Mouse (Mus musculus) cerebellum, adult 9-10 months (tissue): ENCODE data around the gene Akr1c12.
A peak's percentile ranks its signal among the peaks of the same experiment; 100 is the strongest.
"Not testable (repeated sequence)": the region's sequence is repeated elsewhere in the genome, so short reads cannot be mapped to it uniquely, and the experiment has no call there.

Source experiments
- DNase-seq: peaks from one replicate; pipeline ENCODE4 v3.0.0; 2022

Akr1c12 gene

DNA sequence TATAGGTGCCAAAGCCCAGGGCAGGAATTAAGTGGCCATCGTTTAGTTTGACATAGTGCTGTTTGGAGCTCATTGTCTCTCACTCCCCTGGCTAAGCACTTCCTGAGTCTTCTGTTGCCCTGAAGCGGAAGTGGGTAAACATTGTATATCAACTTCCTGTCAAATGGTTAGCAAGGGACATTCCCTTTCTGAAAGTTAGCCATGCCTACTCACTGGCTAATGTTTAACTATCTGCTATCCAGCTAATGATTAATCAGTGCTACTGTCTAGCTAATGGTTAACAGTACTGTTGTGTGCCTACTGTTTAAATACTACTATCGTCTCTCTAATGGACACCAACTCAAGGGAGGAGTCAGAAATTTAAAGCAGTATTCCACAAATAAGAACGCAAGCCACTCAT, at the start of gene Akr1c12:
Akr1c12 (minus strand) TSS at position 150 of the 400 bp plus-strand sequence.
- DNase-seq: no peak

DNA sequence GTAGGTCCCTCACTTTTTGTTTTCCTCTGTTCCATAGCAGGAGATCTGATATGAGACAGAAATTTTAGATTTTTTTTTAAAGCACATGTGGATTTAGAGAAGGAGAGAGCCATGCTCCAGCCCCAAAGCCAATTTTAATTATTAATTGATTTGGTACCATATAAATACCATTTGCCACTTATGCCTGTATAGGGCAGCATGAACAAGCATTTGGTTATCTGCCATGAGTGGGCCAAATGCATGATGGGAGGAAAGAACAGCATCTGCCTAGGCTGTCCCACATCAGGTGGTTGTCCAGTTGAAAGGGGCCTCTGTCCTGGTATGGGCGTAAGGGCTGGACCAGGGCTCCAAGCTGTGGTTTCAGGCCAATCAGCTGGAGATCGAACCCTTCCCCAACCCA, 39.5 kb upstream of the Akr1c12 start:
- DNase-seq: no peak

DNA sequence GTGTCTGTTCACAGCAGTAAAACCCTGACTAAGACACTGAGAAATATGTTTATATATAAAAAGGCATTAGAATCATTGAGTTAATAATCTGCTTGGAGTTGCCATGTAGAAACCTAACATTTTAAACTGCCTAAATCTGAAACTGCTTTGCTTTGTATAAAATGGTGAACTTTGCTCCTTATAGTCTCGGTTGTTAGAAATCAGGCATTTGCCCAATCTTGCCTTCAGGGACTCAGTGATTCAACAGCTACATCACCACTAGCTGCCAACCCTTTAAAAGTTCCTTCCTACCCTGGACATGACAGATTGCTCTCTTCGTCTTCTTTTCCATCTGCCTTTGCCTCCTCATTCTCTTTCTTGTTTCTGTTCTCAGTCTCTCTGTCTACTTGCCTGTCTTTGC, 34.7 kb upstream of the Akr1c12 start:
- DNase-seq: no peak

DNA sequence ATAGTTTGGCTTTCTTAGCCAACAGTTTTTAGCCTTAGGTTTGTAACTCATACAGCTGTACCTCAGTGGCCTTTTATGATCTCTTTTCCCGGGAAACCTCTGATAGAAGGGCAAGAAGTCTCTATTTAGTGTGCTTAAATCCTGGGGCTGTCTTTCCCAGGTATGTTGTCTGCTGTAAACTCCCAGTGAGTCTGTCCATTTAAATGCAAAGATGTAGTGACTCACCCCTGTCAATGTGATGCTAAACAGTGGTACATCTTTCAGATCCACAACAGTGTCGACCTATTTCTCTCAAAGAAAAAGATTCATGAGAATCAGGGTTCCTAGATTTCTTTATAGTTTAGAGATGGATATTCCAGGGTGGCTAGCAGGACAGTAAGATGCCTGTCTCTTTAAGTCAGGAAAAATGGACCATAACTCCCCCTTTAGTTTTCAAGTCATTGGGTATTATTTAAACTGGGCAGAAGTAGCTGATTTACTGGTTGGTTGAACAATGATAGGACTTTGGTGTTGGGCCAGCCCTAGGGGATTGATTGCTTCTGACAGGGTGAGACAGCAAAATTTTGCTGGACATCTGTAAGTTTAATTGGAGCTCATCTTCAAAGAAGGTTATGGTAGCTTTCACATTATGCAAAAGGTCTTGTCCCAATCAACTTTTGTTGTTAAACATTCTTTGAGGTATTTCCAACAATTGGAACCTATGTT, 25.8 kb upstream of the Akr1c12 start:
- DNase-seq: no peak

- no peak for DNase-seq
These were observed 17.8 kb upstream of the Akr1c12 start for GRCm38 (mm10) chr13:4296991-4297390.

DNA sequence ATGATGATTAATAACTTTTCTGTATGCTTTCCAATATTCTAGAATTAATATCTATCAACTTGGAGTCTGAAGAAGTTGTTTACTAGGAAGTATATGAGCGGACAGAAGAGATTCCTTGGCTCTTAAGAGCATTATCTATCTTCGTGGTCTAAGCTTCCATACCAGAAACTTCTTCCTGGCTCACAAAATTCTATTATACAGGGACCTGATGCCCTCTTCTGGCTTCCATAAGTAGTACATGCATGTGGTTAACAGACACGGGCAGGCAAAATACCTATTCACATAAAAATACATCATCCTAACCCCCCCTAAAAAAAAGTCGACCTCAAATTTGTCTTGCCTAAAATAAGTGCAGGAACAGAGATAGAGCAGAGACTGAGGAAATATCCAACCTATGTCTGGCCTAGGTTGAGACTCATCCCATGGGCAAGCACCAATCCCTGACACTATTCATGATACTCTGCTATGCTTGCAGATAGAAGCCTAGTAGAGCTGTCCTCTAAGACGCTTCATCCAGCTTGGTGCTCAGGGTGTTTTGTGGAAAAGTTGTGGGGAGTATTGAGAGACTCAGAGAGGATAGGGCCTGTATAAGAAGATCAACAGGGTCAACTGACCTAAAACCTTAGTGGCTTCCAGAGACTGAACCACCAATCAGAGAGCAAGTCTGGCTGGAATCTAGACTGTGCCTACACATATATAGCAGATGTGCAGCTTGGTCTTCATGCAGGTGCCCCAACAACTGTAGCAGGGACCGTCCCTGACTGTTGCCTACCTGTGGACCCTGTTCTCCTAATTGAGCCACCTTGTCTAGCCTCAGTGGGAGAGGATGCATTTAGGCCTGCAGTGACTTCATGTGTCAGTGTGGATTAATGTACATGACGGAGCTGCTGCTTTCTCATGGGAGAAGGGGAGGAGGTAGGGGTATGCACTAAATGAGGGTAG, 2.5 kb upstream of the Akr1c12 start:
- peak; percentile 6 for DNase-seq

DNA sequence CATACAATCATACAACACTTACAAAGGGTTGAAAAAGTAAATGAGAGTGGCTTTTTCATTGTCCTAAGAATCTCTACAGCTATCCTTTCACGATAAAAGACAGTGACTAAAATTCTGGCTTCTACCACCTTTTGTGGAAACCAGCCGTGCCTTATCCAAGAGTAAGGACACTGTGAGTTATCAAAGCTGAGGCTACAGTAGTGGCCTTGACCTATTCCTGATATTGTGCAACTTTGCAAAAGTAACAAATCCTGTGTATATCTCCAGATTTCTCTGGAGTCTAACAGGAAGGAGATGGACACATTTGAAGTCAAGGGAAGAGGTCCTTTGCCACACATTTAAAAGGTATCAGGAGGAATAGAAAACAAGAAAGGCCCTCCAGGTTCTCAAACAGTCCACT, 1.7 kb downstream of the Akr1c12 start:
- no peak for DNase-seq

DNA sequence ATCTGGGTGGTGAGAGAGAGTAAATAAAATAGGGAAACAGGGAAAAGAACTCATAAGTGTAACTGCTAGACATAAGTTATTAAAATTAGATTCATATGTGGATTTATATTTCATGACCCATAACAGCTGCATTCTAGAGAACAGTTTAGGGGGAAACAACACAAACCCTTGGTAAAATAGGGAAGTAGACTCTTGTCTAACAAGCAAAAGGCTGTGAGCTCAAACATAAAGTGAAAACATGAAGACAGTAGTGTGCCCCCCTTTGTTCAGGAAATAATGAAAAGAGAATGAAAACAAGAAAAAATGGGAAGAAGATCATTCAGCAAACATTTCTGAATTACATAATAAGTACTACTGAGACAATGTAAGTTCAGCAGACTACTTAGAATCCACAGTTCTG, 8.4 kb downstream of the Akr1c12 start:
- DNase-seq: no peak

- not testable (repeated sequence) for DNase-seq
These were observed 13.8 kb downstream of the Akr1c12 start for GRCm38 (mm10) chr13:4265455-4265854.

DNA sequence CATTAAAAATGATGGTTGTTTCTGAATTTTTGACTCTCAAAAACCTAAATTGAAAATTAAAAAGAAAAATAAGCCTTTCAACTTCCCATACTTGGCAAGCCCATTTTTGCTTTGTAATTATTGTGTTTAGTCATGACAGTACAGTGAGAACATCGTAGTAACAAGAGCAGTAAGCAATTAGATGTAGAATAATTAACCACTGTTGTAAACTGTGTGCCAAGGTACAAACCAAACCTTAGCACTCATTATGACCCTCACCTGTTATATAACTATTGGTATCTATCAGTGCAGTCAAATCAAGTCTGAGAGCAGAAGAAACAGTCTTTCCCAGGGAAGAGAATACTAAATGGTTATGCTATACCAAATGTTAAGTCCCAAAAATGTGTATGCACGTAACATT, 14.2 kb downstream of the Akr1c12 start:
- no peak for DNase-seq

GRCm38 (mm10) chr13:4264612-4265011, 14.6 kb downstream of the Akr1c12 start:
- no peak for DNase-seq

DNA sequence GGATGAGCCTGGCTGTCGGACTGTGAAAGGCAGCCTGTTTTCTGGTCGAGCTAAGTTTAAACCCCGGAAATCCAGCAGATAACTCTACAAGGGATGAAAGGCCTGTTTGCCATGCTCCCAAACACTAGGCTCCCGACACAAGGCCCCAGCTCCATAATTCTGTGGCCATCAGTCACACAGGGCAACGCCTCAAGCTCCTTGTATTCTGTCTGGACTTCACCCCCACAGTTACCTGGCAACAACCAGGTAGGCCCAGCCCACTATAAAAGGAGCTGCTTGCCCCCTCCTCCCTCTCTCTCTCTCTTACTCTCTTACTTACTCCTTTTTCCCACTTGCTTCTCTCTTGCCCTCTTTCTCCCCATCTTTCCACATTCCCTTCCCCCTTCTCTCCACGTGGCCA, 21.9 kb downstream of the Akr1c12 start:
- DNase-seq: no peak

GRCm38 (mm10) chr13:4256894-4257293, 22.3 kb downstream of the Akr1c12 start:
- not testable (repeated sequence) for DNase-seq

DNA sequence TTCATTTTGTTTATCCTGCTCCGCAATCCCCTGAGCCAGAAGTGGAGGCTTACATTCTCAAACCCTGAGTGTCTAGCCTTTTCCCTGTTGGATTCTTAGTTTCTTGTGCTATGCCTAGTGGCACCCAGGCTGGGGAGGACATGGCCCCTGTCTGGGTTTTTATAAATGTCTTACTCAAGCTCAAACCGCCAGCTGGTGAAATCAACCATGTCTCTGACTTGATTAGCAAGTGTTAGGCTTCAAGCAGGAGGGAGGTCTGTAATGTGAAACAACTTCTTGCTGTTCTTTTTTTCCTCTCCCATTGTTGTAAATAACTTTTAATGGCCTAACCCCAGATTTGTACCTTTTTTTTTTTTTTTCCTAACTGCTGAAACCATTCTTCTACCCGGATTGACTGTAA, 29.9 kb downstream of the Akr1c12 start:
- DNase-seq: no peak

DNA sequence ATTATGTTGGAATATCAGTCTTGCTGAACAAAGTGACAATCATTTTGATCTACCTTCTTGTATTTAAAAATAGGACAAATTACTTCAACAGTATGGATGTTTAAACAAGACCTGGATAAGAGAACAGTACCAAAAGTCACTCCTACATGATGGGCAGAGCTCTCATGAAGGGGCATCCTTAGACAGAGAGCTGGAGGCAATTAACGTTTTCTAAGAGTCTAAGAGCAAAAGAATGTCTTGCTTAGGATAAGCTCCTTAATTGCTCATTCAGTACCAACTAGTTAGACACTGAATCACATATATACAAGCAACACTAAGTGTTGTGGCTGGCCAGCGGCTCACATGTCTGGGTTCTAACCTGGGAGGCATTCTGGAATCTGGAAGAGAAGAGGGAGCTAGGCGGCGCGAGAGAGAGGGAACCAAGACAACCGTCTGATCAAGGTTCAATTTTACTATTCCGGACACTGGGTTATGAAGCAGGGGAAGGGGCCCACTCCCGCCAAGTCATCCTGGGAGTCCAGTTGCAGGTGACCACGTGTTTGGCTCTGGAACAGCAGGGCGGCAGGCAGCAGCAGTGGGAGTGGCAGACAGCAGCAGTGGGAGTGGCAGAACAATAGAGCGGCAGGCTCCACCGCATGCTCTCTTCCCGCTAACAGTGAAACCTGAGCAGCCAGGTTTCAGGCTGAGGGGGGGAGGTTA, 34.2 kb downstream of the Akr1c12 start:
- no peak for DNase-seq

DNA sequence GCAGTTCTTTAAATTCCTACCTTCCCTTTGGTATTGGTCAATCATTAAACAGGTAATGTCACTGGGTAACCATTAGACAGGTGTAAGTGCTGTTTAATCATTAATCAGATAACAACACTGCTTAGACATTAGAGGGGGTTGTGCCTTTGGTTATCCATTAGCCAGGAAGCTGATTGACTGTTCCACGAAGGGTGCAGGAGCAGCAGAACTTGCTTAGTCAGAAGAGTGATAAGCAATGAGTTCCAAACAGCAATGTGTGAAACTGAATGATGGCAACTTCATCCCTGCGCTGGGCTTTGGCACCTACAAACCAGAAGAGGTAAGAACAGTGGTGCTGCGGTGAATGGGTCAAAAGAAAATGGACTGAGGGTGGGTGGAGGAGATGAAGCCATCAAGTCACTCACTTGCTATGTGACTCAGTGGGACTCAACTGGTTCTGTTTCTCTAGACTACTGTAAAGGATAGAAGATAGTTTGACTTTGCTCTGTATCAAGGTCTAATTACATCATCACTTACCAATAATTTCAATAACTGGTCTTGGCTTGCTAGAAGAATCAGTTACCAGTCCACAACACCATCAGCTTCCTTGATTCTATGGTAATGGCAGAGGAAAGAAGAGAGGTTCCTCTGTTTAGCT, 45.6 kb downstream of the Akr1c12 start:
- DNase-seq: no peak

DNA sequence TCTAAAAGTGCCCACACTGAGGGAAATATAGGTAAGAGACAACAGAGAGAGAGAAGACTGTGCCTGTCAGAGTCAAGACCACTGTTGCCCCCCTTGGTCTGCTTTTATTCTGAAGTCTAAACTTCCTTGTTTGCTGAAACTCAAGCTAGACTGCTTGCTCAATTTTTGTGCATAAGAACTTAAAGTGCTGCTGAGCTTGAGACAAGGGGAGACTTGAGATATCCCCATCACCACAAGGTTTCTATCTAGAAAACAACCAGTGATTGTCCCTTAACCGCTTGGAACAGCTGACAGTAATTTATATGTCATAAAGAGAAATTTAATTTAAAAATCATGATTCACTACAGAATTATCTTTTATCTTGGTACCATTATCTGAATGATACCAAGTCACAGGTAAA, 46.1 kb downstream of the Akr1c12 start:
- no peak for DNase-seq

- no peak for DNase-seq
These were observed 48.2 kb downstream of the Akr1c12 start for GRCm38 (mm10) chr13:4230841-4231623.

DNA sequence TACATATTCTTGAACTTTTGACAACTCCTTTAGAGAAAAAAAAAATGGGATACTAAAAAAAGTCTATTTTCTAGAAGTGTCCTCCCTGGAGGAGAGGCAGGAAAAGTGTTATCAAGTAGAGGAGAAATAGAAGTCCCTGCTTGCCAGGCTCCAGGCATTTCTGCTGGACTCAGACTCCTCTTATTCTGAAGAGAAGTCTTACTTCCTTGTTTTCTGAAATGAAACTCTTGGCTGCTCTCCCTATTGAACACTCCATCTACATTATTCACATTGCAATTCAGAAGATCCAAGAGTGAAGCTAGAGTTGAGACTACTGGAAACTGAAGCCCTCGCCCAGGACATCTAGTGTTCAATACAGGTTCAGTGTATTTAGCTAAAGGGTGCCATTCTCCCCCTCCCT, 50.8 kb downstream of the Akr1c12 start, which contains the start of gene Akr1c19:
Akr1c19 (plus strand) TSS at position 260 of the 400 bp plus-strand sequence.
- no peak for DNase-seq
